Mouse (Mus musculus) cerebellum, adult 2 months (tissue): ENCODE measurements around the gene 1500009C09Rik. TPM values are rescaled to one million over a fixed set of nuclear protein-coding genes. Genes with fewer than 3 reads are reported as not detected.

Experiments
- DNase-seq, 2 experiments: peaks; one replicate each; pipeline ENCODE4 v3.0.0; 2021
- H3K27ac ChIP-seq: fragments of 200-500 bp; 2 replicates; pipeline ENCODE4 v1.5.1; 2012; ENCODE audit warnings: low read length, control low read depth, inconsistent platforms; ENCODE audit not compliant: insufficient read depth
- H3K27me3 ChIP-seq: fragments of 200-500 bp; 2 replicates; pipeline ENCODE4 v1.6.1; 2012; ENCODE audit warnings: inconsistent platforms, mild to moderate bottlenecking, low read length, moderate library complexity; ENCODE audit not compliant: control insufficient read depth, insufficient read depth
- H3K4me1 ChIP-seq: fragments of 200-500 bp; 2 replicates; pipeline ENCODE4 v1.6.1; 2011; ENCODE audit warnings: low read length; ENCODE audit not compliant: control insufficient read depth, insufficient read depth
- H3K4me3 ChIP-seq: fragments of 200-500 bp; replicated peaks from 2 replicates; pipeline ENCODE3; 2011; ENCODE audit warnings: mild to moderate bottlenecking, low read depth, low read length, control low read depth; ENCODE audit not compliant: insufficient read depth
- CTCF ChIP-seq: fragments of 200-500 bp; IDR thresholded peaks from 2 replicates; pipeline ENCODE4 v1.5.1; 2011; ENCODE audit warnings: low read depth, mild to moderate bottlenecking, control low read depth, low read length, moderate library complexity, borderline replicate concordance; ENCODE audit not compliant: insufficient read depth
- POLR2A ChIP-seq: fragments of 200-500 bp; IDR thresholded peaks from 2 replicates; pipeline ENCODE4 v1.6.1; 2011; ENCODE audit warnings: low read length, control low read depth, borderline replicate concordance; ENCODE audit not compliant: insufficient read depth
- WGBS: fragments of 180-500 bp; shearing (Covaris S2); methylation state at CpG from one replicate; pipeline ENCODE4 v1.1.7; 2018; 5-methylcytosine and 5-hydroxymethylcytosine counted together
- polyA plus RNA-seq: library from polyadenylated mRNA; depleted of rRNA; stranded (reverse); fragments of >200 nt; gene quantifications from 2 replicates; pipeline ENCODE4 v1.2.3, GENCODE M21; 2012

The 1500009C09Rik gene
- polyA plus RNA-seq, 1 experiment, result 218 TPM

GRCm38 (mm10) chr15:82221104-82221860 lies 30.9 kb upstream of the 1500009C09Rik start:
- no peak overlapping the region for H3K4me3 ChIP-seq
- TF ChIP-seq POLR2A (no peak), CTCF (0 out of 2 replicates have a peak, but pooled peaks have one; percentile 17)
- peaks cover 16% of the 10 kb centered on the region for H3K4me1 ChIP-seq
- WGBS, result 62% methylated on average over 14 of the region's 14 CpGs
- H3K27ac ChIP-seq, result no peak overlapping the region
- H3K27me3 ChIP-seq, result no peaks in the 10 kb centered on the region
- no peak for DNase-seq

- no peak overlapping the region for H3K4me3 ChIP-seq
- peaks cover 11% of the 10 kb centered on the region for H3K4me1 ChIP-seq
- TF ChIP-seq CTCF, result no peak
- no peak for TF ChIP-seq POLR2A
- no peak overlapping the region for H3K27ac ChIP-seq
- 82% methylated on average over 7 of the region's 7 CpGs for WGBS
- DNase-seq, result no peak
- no peaks in the 10 kb centered on the region for H3K27me3 ChIP-seq
These were observed 28.9 kb upstream of the 1500009C09Rik start for GRCm38 (mm10) chr15:82223251-82223650.

DNA sequence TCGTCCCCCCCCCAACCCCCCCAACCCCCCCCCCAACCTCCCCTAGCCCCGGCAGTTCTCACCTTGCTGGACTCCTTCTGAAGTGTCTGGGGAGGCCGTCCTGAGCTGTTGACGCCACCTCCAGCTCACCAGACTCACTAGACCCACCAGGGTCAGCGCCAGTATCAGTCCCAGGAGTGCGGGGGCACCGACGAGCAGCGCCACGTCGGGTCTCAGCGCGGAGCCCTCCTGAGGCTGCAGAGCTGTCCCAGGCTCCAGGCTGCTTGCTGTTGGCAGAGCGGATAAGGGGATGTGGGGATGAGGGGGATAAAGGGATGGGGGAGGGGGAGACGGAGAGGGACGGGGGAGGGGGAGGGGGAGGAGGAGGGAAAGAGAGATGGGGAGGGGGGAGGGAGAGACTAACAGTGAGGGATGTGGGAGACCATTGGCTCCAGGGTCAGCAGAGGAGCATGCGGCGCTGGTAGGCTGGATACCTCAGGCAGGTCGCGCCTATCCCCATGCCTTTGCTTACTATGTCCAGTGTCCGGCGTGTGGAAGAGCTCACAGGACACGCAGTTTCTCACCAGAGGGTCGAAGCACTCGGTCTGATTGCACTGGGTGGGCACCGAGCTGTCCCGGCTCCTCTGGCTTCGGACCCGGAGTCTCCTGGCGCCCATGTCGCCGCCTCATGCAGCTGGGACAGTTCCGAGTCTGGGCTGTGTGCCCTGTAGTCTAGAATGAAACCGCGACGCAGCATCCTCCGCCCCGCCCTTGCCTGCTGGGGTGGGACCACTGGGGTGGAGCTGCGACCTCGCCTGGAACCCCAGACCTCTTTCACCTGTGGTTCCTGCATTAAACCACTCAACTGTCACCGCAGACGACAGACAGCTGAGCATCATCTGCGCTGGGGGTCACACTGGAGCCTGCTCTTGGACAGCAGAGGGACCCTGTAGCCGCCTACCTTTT lies 28.3 kb upstream of the 1500009C09Rik start, which contains the start of gene Tnfrsf13c:
Tnfrsf13c (minus strand) TSS at position 713 of the 945 bp plus-strand sequence.
- TF ChIP-seq POLR2A, result no peak
- no peak for TF ChIP-seq CTCF
- no peak within 1 kb of the TSS for H3K27ac ChIP-seq
- H3K27me3 ChIP-seq, result no peaks in the 10 kb centered on the region
- 3% methylated on average over 41 of the region's 44 CpGs for WGBS
- peaks cover 11% of the 10 kb centered on the region for H3K4me1 ChIP-seq
- H3K4me3 ChIP-seq, result peak within 1 kb of the TSS; percentile 54
- DNase-seq, result no peak

GRCm38 (mm10) chr15:82224602-82225215 lies 27.5 kb upstream of the 1500009C09Rik start:
- no peak overlapping the region for H3K4me3 ChIP-seq
- no peaks in the 10 kb centered on the region for H3K27me3 ChIP-seq
- peaks cover 11% of the 10 kb centered on the region for H3K4me1 ChIP-seq
- no peak for DNase-seq
- TF ChIP-seq CTCF (no peak), POLR2A (no peak)
- no peak overlapping the region for H3K27ac ChIP-seq
- WGBS, result 59% methylated on average over 7 of the region's 7 CpGs

DNA sequence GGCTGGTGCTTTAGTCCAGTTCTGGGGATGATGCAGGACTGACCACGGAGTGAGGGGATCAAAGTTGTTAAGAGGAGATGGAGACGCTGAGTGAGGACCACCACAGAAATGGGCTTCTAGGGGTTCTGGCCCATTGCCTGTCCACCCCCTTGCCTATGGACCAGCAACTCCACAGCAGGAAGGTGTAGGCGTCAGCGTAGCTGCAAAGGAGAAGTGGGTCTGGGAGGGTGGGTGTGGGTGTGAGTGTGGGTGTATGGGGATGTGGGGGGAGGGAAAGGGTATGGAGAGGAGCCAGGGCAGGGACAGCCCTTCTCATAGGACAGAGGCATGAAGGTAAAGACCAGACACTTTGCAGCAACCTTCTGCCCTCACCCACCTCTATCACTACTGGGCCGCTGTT lies 26.4 kb upstream of the 1500009C09Rik start:
- no peak overlapping the region for H3K4me3 ChIP-seq
- H3K27ac ChIP-seq, result no peak overlapping the region
- no peak for TF ChIP-seq CTCF
- TF ChIP-seq POLR2A, result no peak
- 98% methylated on average over 5 of the region's 5 CpGs for WGBS
- H3K4me1 ChIP-seq, result peaks cover 14% of the 10 kb centered on the region
- no peaks in the 10 kb centered on the region for H3K27me3 ChIP-seq
- DNase-seq, result no peak

DNA sequence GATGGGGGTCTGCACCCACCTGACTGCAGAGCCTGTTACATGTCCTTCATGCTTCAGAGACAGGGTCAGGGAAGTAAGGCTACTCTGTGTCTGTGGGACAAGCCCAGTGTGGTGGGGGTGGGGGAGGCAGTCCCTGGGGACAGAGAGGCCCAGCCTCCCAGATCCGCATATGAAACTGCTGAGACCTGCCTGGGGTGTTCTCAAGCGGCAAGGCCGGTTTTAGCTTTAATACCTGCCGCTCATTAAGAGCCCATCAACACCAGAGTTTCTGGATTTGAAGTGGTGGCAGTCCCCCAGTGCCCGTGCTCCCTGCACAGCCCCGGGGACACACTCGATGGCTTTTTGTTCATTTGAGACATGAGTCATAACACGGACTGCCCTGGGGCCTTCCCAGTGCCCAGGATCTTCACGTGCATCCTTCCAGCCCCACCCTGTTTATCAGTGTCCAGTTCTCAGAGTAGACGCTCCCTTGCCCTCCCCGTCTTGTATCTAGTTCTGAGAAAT lies 22.6 kb upstream of the 1500009C09Rik start:
- TF ChIP-seq CTCF, result no peak
- no peak for TF ChIP-seq POLR2A
- 89% methylated on average over 11 of the region's 11 CpGs for WGBS

DNA sequence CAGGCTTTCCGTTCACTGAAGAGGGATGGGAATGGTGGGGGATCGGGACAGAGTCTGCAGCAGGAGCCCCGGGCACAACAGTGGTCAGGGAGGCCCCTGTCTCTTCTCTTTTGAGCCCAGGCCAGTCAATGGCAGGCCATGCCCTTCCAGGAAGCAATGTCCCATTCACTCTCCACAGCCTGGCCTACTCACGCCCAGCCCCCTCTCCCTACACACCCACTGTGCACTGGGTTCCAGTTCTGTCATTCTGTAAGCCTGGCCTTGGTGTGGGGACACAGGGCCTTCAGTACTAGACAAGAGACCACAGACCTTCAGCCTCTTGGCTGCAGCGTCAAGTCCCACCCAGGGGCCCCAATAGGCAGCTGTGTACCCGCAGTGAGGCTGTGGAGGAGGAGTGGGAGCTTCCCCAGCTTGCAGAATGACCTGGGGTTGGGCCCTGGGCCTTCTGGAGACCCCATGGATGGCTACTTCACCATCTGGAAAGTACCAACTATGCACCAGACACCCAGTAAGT lies 22.0 kb upstream of the 1500009C09Rik start:
- Histone ChIP-seq H3K4me3 (no peak overlapping the region), H3K4me1 (peaks cover 28% of the 10 kb centered on the region), H3K27ac (no peak overlapping the region), H3K27me3 (no peaks in the 10 kb centered on the region)
- WGBS, result 92% methylated on average over 6 of the region's 6 CpGs
- TF ChIP-seq CTCF (no peak), POLR2A (no peak)
- no peak for DNase-seq

More for the DNA sequence above, 22.6 kb upstream of the 1500009C09Rik start:
- no peak overlapping the region for H3K4me3 ChIP-seq
- no peak overlapping the region for H3K27ac ChIP-seq
- H3K27me3 ChIP-seq, result no peaks in the 10 kb centered on the region
- no peak for DNase-seq
- peaks cover 31% of the 10 kb centered on the region for H3K4me1 ChIP-seq
